10 mouse cellular contexts compared by ENCODE assay signal in genomic region chrX:102166521-102166920, GRCm38 (mm10). TPM values are rescaled to one million over a fixed set of nuclear protein-coding genes. Genes with fewer than 3 reads are reported as not detected.
DNase-seq lines count a peak whose midpoint lies in the region; ATAC-seq and TF ChIP-seq lines count a peak whose summit lies in the region.
"Had no signal": no experiment of that assay in that cellular context is flagged by ENCODE, and none has a peak within 500 bp of the region (broad histone marks: within the 10 kb centered on the region; RNA-seq: fewer than 3 reads in every experiment).

No protein-coding gene starts in this region.

- H3K27ac ChIP-seq in hindbrain, embryonic 10.5 days: peak overlapping the region; percentile 56; the same call in 1 of the 2 replicates
- no peak overlapping the region; the same call in 1 of the 2 replicates for H3K27ac ChIP-seq in hindbrain, embryonic 11.5 days (ENCODE audit: low read depth, low read length)
- peak overlapping the region; percentile 58 for H3K27ac ChIP-seq in midbrain, embryonic 15.5 days

- no peak for DNase-seq in hindbrain, embryonic 10.5 days (ENCODE audit: low spot score)
- no peak for DNase-seq in hindbrain, embryonic 11.5 days (ENCODE audit: low spot score)
- peak; percentile 46 for DNase-seq in brain, embryonic 14.5 days (ENCODE audit: low read depth)
- DNase-seq in layer of hippocampus, adult 11-12 months (ENCODE audit: low spot score): peak; percentile 35
- DNase-seq in adrenal gland, adult 8-10 months: no peak
- DNase-seq in thymus, postnatal 14 days: no peak
- DNase-seq in embryo, embryonic 10.5 days (ENCODE audit: low spot score): no peak
- DNase-seq: cerebellum, postnatal 25 days; liver had no signal

- no peak overlapping the region for H3K4me2 ChIP-seq in hindbrain, embryonic 11.5 days (replicated peaks; ENCODE audit: low read depth, low read length)
- no peak overlapping the region for H3K4me2 ChIP-seq in midbrain, embryonic 15.5 days

- H3K36me3 ChIP-seq in hindbrain, embryonic 10.5 days: no peaks in the 10 kb centered on the region
- H3K36me3 ChIP-seq in hindbrain, embryonic 11.5 days (ENCODE audit: control insufficient read depth, insufficient read depth, low read length): no peaks in the 10 kb centered on the region
- no peaks in the 10 kb centered on the region for H3K36me3 ChIP-seq in midbrain, embryonic 15.5 days (replicated peaks)

- TF ChIP-seq POLR2A in brain, embryonic 14.5 days (IDR thresholded peaks at IDR 0.05; ENCODE audit: borderline replicate concordance, extremely low read depth, insufficient read depth, insufficient read length, poor library complexity, severe bottlenecking): no peak

- H3K27me3 ChIP-seq in hindbrain, embryonic 10.5 days (ENCODE audit: insufficient read depth, poor library complexity, severe bottlenecking): peaks cover 35% of the 10 kb centered on the region
- H3K27me3 ChIP-seq in hindbrain, embryonic 11.5 days (ENCODE audit: control insufficient read depth, insufficient read depth, low read length): peaks cover 3% of the 10 kb centered on the region; the same call in 1 of the 2 replicates
- no peaks in the 10 kb centered on the region for H3K27me3 ChIP-seq in midbrain, embryonic 15.5 days (replicated peaks)

- no peaks in the 10 kb centered on the region for H3K9me3 ChIP-seq in hindbrain, embryonic 10.5 days
- no peaks in the 10 kb centered on the region for H3K9me3 ChIP-seq in hindbrain, embryonic 11.5 days (ENCODE audit: control insufficient read depth, low read length)
- H3K9me3 ChIP-seq in midbrain, embryonic 15.5 days: no peaks in the 10 kb centered on the region

- ATAC-seq in hindbrain, embryonic 11.5 days (ENCODE audit: low FRiP score): no peak
- ATAC-seq in midbrain, embryonic 15.5 days (replicated peaks): 0 out of 2 replicates have a peak, but pooled peaks have one; percentile 52

- WGBS in hindbrain, embryonic 10.5 days: 45% methylated on average over 5 of the region's 5 CpGs
- 42% methylated on average over 5 of the region's 5 CpGs for WGBS in hindbrain, embryonic 11.5 days
- 33% methylated on average over 5 of the region's 5 CpGs for whole genome bisulfite sequencing in midbrain, embryonic 15.5 days

- H3K4me1 ChIP-seq in hindbrain, embryonic 10.5 days (replicated peaks): peaks cover 8% of the 10 kb centered on the region; the same call in 1 of the 2 replicates
- H3K4me1 ChIP-seq in hindbrain, embryonic 11.5 days (replicated peaks; ENCODE audit: control insufficient read depth, insufficient read depth, low read length): no peaks in the 10 kb centered on the region
- H3K4me1 ChIP-seq in midbrain, embryonic 15.5 days: peaks cover 8% of the 10 kb centered on the region; the same call in 1 of the 2 replicates

- no peak overlapping the region for H3K4me3 ChIP-seq in hindbrain, embryonic 10.5 days
- no peak overlapping the region for H3K4me3 ChIP-seq in hindbrain, embryonic 11.5 days (ENCODE audit: low read depth, low read length)
- H3K4me3 ChIP-seq in midbrain, embryonic 15.5 days: no peak overlapping the region

- no peak for TF ChIP-seq CTCF in brain, embryonic 14.5 days (IDR thresholded peaks at IDR 0.05; ENCODE audit: borderline replicate concordance, extremely low read depth, insufficient read depth, insufficient read length)

- H3K9ac ChIP-seq in hindbrain, embryonic 11.5 days (ENCODE audit: low read depth, low read length): no peak overlapping the region
- no peak overlapping the region for H3K9ac ChIP-seq in midbrain, embryonic 15.5 days

RNA-seq across cellular contexts. Expression of gene Ercc6l, which starts 9.6 kb away (rescaled TPM):
- 13.7 and 21.8 TPM in 2 replicates for polyA plus RNA-seq in hindbrain, embryonic 10.5 days (2016; fragmentation: Nextera tagmentation; extraction: Ambion mirVana)
- 16.1 and 18.8 TPM in 2 replicates for polyA plus RNA-seq in hindbrain, embryonic 11.5 days (2014; fragmentation: Nextera tagmentation; extraction: Ambion mirVana)
- polyA plus RNA-seq in brain, embryonic 14.5 days (2012; rRNA removed): 2.2 and 2.5 TPM in 2 replicates
- polyA plus RNA-seq in midbrain, embryonic 15.5 days (2015; fragmentation: Nextera tagmentation; extraction: Ambion mirVana): 1.4 and 1.6 TPM in 2 replicates
- total RNA-seq in adrenal gland, adult 8-10 months (2022): under 1 TPM; 0.28 to 0.41 (median 0.32) TPM

RNA-seq across cellular contexts. Expression of gene Rps4x, which starts 22.7 kb away (rescaled TPM):
- 569 and 666 TPM in 2 replicates for polyA plus RNA-seq in hindbrain, embryonic 10.5 days (2016; fragmentation: Nextera tagmentation; extraction: Ambion mirVana)
- polyA plus RNA-seq in hindbrain, embryonic 11.5 days (2014; fragmentation: Nextera tagmentation; extraction: Ambion mirVana): 644 and 684 TPM in 2 replicates
- 989 and 1,086 TPM in 2 replicates for polyA plus RNA-seq in brain, embryonic 14.5 days (2012; rRNA removed)
- 336 and 343 TPM in 2 replicates for polyA plus RNA-seq in midbrain, embryonic 15.5 days (2015; fragmentation: Nextera tagmentation; extraction: Ambion mirVana)
- 1,000 to 10,000 TPM in 2 of 4 experiments, 100 to 1,000 TPM in 2; 839 to 1,175 (median 999) TPM for total RNA-seq in adrenal gland, adult 8-10 months (2022)

RNA-seq across cellular contexts. Expression of gene Pin4, which starts 47.3 kb away (rescaled TPM):
- 85.5 and 89.4 TPM in 2 replicates for polyA plus RNA-seq in hindbrain, embryonic 10.5 days (2016; fragmentation: Nextera tagmentation; extraction: Ambion mirVana)
- polyA plus RNA-seq in hindbrain, embryonic 11.5 days (2014; fragmentation: Nextera tagmentation; extraction: Ambion mirVana): 70.7 and 81.7 TPM in 2 replicates
- polyA plus RNA-seq in brain, embryonic 14.5 days (2012; rRNA removed): 38.2 and 39.8 TPM in 2 replicates
- 63.9 and 71.5 TPM in 2 replicates for polyA plus RNA-seq in midbrain, embryonic 15.5 days (2015; fragmentation: Nextera tagmentation; extraction: Ambion mirVana)
- total RNA-seq in adrenal gland, adult 8-10 months (2022): 10 to 100 TPM; 17.4 to 90.6 (median 27.7) TPM

Comparison
In these comparisons a context has a peak if more than half of its experiments do, and no peak if none do; other contexts are left out.
1. DNase-seq: peak in brain, embryonic 14.5 days (single experiment) and layer of hippocampus, adult 11-12 months (single experiment); none in hindbrain, embryonic 10.5 days (single experiment), hindbrain, embryonic 11.5 days (single experiment), adrenal gland, adult 8-10 months (single experiment), thymus, postnatal 14 days (single experiment) and embryo, embryonic 10.5 days (single experiment).